36 mouse cellular contexts compared by ENCODE assay signal in the genomic region with DNA sequence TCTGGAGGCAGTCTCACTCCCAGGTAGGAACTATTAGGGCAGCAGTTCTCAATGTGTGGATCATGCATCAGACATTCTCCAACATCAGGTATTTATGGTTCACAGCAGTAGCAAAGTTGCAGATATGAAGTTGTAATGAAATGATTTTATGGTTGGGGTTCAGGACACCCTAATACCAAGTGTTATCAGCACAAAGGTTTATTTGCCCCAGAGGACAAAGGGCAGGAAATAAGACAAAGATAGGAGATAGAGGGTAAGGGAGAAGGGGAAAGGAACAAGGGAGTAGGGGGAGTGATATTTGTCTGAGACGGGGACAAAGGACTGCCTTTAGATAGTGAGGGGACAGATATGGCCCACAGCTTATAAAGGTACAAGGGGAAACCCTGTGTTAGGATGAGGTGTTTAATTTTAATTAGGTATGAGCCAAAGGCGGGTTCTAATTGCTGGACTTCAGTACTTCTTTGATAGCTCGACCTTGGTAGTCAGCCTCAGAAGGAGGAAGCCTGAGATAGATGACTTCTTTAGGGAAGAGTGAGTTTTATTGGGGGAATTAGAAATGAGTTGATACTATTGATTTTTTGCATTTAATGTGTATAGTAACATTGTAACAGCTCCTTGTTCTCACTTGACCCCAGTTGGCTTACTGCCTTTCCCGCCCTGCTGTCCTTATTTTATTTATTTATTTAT. TPM values are rescaled to one million over a fixed set of nuclear protein-coding genes. Genes with fewer than 3 reads are reported as not detected.
"Had no signal": no experiment of that assay in that cellular context is flagged by ENCODE, and none has a peak within 500 bp of the region (broad histone marks: within the 10 kb centered on the region; RNA-seq: fewer than 3 reads in every experiment).

No protein-coding gene starts in this region.

- H3K4me2 ChIP-seq: limb, embryonic 12.5 days; limb, embryonic 13.5 days; limb, embryonic 15.5 days; liver, embryonic 11.5 days; liver, embryonic 12.5 days; liver, embryonic 13.5 days; liver, embryonic 15.5 days; lung, embryonic 14.5 days; lung, embryonic 15.5 days; midbrain, embryonic 11.5 days; midbrain, embryonic 12.5 days; midbrain, embryonic 13.5 days; midbrain, embryonic 15.5 days had no signal

- H3K4me1 ChIP-seq: limb, embryonic 10.5 days; limb, embryonic 12.5 days; limb, embryonic 13.5 days; limb, embryonic 15.5 days; lung, embryonic 15.5 days; midbrain, embryonic 10.5 days; midbrain, embryonic 12.5 days; midbrain, embryonic 13.5 days; midbrain, embryonic 15.5 days had no signal

- H3K4me3 ChIP-seq: limb, embryonic 10.5 days; limb, embryonic 12.5 days; limb, embryonic 13.5 days; limb, embryonic 15.5 days; liver, embryonic 12.5 days; liver, embryonic 13.5 days; liver, embryonic 15.5 days; lung, embryonic 15.5 days; megakaryocyte, embryonic 14.5 days; midbrain, embryonic 10.5 days; midbrain, embryonic 12.5 days; midbrain, embryonic 13.5 days; midbrain, embryonic 15.5 days; myocyte had no signal

- H3K27ac ChIP-seq: limb, embryonic 10.5 days; limb, embryonic 12.5 days; limb, embryonic 13.5 days; limb, embryonic 15.5 days; liver, embryonic 14.5 days; liver, embryonic 15.5 days; lung, embryonic 15.5 days; macrophage; midbrain, embryonic 10.5 days; midbrain, embryonic 12.5 days; midbrain, embryonic 13.5 days; midbrain, embryonic 15.5 days had no signal

- DNase-seq: left cerebral cortex, postnatal 4 days; liver; liver, embryonic 13.5 days; liver, postnatal 0 days; lung, adult 18-20 months; lung, adult 2 months; lung, embryonic 14.5 days; lung, postnatal 10 days; lung, postnatal 14 days; lung, postnatal 36 days; lung, postnatal 4 days; midbrain, embryonic 14.5 days had no signal

- H3K9me3 ChIP-seq: limb, embryonic 10.5 days; limb, embryonic 12.5 days; limb, embryonic 13.5 days; limb, embryonic 15.5 days; liver, embryonic 12.5 days; liver, embryonic 13.5 days; liver, embryonic 15.5 days; lung, embryonic 15.5 days; megakaryocyte, embryonic 14.5 days; midbrain, embryonic 10.5 days; midbrain, embryonic 12.5 days; midbrain, embryonic 13.5 days; midbrain, embryonic 15.5 days had no signal

- H3K9ac ChIP-seq: limb, embryonic 12.5 days; limb, embryonic 13.5 days; limb, embryonic 15.5 days; liver, embryonic 12.5 days; liver, embryonic 14.5 days; liver, embryonic 15.5 days; liver, postnatal 0 days; lung, embryonic 14.5 days; lung, embryonic 15.5 days; midbrain, embryonic 12.5 days; midbrain, embryonic 13.5 days; midbrain, embryonic 15.5 days had no signal

- H3K36me3 ChIP-seq: liver, embryonic 15.5 days; lung, embryonic 15.5 days had no signal

- ATAC-seq: liver, embryonic 12.5 days; liver, postnatal 0 days; lung, postnatal 0 days; midbrain, embryonic 13.5 days; midbrain, embryonic 15.5 days; midbrain, embryonic 16.5 days had no signal

- H3K27me3 ChIP-seq: limb, embryonic 12.5 days; limb, embryonic 13.5 days; limb, embryonic 15.5 days; liver, embryonic 12.5 days; liver, embryonic 13.5 days; liver, embryonic 15.5 days; lung, embryonic 15.5 days; megakaryocyte, embryonic 14.5 days; midbrain, embryonic 12.5 days; midbrain, embryonic 13.5 days; midbrain, embryonic 15.5 days had no signal

RNA-seq across cellular contexts. Expression of a gene that starts 50.3 kb away (rescaled TPM):
- total RNA-seq: liver, adult 2 months; monocyte, adult 5-6 weeks had no signal
- polyA plus RNA-seq: limb, embryonic 10.5 days; limb, embryonic 11.5 days; liver, adult 2 months; liver, embryonic 11.5 days; liver, embryonic 15.5 days; liver, embryonic 16.5 days; liver, postnatal 0 days; lung, adult 2 months; lung, embryonic 14.5 days; lung, embryonic 16.5 days; midbrain, embryonic 12.5 days had no signal
